Mouse (Mus musculus): ENCODE measurements at regions not wholly inside any gene's neighbourhood (a gene's known extent, or its start where the extent isn't known, plus 50 kb on each side); places are given as distances from the start of the nearest gene placed in this dataset.
"Not testable (repeated sequence)": the region's sequence is repeated elsewhere in the genome, so short reads cannot be mapped to it uniquely, and the experiment has no call there.

DNA sequence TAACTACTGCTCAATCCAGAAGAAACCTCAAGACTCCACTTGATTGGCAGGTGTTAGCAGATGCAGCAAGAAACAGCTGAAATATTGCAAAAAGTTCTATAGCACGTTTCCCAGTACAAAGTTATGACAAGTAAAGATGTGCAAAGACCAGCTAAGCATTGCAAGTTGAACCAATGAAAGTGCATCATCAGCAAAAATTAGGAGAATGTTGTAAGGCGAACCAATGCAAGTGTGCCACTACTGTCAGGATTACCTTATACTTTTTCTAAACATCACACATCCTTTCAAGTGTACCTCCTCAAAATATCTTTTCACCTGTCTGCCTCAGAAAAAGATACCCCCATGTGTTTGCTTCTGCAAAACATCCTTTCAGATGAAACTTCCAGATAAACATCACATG is 244.7 kb downstream of the Slco6d1 start:
- DNase-seq = no peak

- not testable (repeated sequence) for DNase-seq
Measured at GRCm38 (mm10) chr1:98667426-98667825, 246.5 kb downstream of the Slco6d1 start.

- no peak for DNase-seq
Measured at GRCm38 (mm10) chr1:98667887-98668286, 247.0 kb downstream of the Slco6d1 start.

DNA sequence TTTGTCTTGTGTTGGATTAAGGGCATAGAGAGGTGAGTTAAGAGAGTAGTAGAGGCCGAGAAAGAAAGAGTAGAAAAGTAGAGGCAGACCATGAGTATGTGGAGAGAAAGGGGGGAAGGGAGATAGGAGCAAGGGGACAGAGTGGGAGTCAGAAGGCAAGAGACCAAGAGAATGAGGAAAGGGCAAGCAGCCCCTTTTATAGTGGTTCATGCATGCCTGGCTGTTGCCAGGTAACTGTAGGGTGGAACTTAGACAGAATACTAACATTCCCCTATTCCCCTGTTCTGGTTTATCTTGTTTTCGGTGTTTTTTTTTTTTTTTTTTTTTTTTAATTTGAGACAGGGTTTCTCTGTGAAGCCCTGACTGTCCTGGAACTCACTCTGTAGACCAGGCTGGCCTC is 247.7 kb downstream of the Slco6d1 start:
- DNase-seq = no peak

- no peak for DNase-seq
Measured at GRCm38 (mm10) chr1:98678686-98679085, 257.8 kb downstream of the Slco6d1 start.

DNA sequence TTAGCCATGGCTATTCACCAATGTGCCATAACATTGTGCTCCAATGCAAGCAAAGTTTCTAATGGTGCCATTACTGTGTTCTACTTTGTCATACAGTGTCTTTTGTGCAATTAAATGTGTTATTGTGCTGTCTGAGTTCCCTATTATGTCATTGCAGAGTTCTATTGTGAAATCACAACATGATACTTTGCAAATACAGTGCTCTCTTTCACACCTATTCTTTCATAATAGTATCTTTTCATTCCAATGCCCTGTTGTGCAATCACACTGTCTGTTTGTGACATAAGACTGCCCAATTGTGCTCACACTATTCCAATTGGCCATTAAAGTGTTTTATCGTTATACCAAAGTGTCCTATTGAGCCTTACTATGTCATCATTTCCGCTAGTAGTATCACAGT is 292.9 kb downstream of the Slco6d1 start:
- DNase-seq = no peak

DNA sequence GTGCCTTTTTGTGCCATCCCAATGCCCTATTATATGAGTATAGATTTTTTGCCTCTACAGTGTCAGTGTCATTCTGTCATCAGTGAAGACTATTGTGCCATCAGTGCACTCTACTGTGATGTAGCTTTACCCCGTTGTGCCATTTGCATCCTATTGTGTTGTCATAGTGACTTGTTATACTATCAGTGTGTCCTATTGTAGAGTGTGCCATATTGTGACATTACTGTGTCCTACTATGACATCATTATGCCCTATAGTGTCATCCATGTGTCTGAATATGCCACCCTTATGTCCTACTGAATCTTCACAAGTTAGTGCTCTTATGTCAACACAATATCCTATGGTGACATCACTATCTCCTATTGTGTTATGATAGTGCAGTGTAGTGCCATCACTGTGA is 293.4 kb downstream of the Slco6d1 start:
- no peak for DNase-seq

DNA sequence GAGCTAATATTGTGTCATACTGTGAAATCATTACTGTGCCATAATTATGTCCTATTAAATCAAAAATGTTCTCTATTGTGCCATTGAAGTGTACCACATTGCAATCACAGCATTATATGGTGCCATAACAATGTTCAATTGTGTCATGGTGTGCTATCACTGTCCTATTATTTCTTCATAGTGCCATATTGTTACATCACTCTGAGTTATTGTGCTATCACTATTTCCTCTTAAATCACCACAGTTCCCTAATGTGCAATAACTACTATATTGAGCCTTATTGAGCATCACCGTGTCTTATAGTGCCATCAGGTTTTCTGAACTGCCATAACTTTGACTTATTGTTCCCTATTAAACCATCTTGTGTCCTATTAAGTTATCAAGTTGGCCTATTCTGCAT is 299.7 kb downstream of the Slco6d1 start:
- DNase-seq = no peak

- no peak for DNase-seq
Measured at GRCm38 (mm10) chr1:98727354-98728015, 306.6 kb downstream of the Slco6d1 start.

- DNase-seq = peak; percentile 4
Measured at GRCm38 (mm10) chr1:98748886-98749285, 328.0 kb downstream of the Slco6d1 start.

GRCm38 (mm10) chr1:98788528-98788927 is 367.6 kb downstream of the Slco6d1 start:
- no peak for DNase-seq

DNA sequence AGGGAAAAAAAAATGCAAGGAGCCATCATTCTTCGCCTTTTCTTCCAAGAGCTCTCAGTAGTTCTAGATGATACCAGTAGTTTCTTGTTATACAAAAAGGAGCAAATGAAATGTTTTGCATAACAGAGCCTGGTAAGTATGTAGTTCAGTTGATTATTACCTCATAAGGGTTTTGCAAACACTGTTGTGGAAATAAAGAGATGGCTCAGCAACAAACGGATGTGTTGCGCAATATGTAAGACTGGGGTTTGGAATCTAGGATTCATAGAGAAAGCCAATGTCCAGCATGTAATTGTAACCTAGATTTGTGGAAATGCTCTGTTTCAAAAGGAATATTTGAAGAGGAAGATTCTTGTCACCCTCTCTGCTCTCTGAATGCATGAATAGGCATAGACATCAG is 372.4 kb downstream of the Slco6d1 start:
- DNase-seq = no peak

DNA sequence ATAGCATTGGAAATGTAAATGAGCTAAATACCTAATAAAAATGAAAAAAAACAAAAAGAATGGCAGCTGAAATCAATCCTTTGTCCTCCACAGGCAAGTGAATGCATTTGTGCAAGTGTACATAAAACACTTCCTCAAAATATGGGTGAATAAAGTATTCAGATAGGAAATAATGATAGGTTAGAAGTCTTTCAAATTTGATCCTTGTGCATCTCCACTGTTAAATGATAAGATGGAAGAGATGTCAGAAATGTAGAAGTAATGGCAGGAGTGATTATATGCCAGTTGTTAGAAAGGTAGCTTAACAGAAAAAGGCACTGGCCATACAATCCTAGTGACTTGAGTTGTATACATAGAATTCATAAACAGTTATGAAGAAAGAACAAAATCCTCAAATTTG is 391.6 kb downstream of the Slco6d1 start:
- no peak for DNase-seq

DNA sequence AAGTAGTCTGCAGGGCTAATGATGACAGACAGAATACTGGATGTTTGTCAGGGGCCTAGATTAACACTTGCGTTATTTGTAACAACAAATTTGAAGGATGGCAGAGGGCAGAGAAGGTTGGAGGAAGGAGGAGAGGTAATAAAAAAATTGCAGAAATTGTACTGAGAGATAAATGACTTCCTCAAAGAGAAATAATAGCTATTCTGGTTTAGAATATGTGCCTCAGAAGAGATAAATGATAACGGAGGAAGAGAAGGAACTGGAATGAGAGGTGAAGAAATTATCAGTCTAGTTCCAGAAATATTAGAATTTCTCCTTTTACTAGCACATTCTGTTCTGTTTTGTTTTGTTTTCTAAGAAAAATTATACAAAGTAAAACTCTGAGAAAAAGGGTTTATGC is 393.1 kb downstream of the Slco6d1 start:
- DNase-seq = no peak

GRCm38 (mm10) chr1:98818076-98818475 is 397.2 kb downstream of the Slco6d1 start:
- no peak for DNase-seq

DNA sequence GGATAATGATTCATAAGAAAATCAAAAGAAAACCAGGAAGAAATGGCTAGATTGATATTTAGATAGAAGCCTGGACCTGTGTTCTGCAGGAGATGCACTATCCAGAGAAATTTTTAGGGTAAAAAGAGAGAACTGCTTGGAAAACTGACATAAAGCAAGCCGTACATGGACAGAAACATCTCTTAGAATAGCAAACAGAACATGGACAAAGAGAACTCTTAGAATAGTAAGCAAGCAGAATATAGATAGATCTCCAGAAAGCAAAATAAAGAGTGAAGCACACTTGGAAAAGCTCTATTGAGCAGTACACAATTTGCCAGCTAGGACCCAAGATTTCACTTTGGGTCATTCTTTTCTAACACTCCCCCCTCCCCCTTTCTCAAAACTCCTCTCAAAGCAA is 439.3 kb downstream of the Slco6d1 start:
- DNase-seq = no peak

GRCm38 (mm10) chr1:98906260-98906659 is 485.3 kb downstream of the Slco6d1 start:
- no peak for DNase-seq

GRCm38 (mm10) chr1:98923043-98923442 is 502.1 kb downstream of the Slco6d1 start:
- no peak for DNase-seq

DNA sequence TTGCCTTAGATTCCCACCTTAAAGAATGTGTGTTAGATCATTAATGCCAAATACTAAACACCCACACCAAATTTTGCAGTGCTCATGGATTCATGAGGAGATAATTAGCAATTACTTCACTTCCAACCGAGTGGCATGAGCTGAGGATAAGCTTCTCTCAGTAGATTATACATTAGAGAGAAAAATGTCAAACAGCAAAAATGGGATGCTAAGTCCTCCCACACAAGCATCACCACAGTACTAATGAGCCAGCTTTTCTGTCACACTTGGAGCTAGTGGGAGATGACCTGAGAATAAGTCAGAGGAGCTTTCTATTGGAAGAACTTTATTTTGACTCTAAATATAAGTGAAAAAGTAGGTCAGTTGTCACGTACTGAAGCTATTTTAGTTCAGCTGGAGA is 504.0 kb downstream of the Slco6d1 start:
- no peak for DNase-seq

- DNase-seq = no peak
Measured at GRCm38 (mm10) chr1:98930926-98931325, 510.0 kb downstream of the Slco6d1 start.

DNA sequence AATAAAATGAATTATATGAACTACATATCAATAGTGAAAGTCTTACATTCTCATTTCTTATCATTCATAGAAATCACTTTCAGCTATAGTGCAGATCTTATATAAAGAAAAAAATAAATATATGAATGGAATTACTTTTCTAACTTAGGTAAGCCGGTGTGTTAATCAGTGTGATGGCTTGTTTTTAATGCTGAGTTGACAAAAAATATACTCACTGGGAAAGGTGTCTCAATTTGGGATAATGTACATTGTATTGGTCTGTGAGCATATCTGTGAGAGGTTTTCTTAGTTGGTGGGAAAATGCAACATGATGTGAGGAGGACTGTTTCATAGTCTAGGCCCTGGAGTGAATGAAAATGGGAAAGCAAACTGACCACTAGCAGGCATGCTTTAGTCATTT is 511.3 kb downstream of the Slco6d1 start:
- no peak for DNase-seq

GRCm38 (mm10) chr1:98977686-98978085 is 556.8 kb downstream of the Slco6d1 start:
- peak; percentile 3 for DNase-seq
